Mouse (Mus musculus) granulocyte monocyte progenitor cell, adult 5-6 weeks (primary cell): Measurements from ENCODE around the gene Rcor1. TPM values are rescaled to one million over a fixed set of nuclear protein-coding genes. Genes with fewer than 3 reads are reported as not detected.
A peak's percentile ranks its signal among the peaks of the same experiment; 100 is the strongest.
"Not testable (repeated sequence)": the region's sequence is repeated elsewhere in the genome, so short reads cannot be mapped to it uniquely, and the experiment has no call there.

Experiments
- ATAC-seq: replicated peaks from 2 replicates; pipeline ENCODE4 v1.8.0; 2016; ENCODE audit warnings: mild to moderate bottlenecking, moderate TSS enrichment, inconsistent platforms; ENCODE audit not compliant: poor library complexity, severe bottlenecking
- total RNA-seq, 2 experiments: library from RNA; stranded (forward) in 1 of 2; stranded (reverse) in 1 of 2; fragments of 200-712, 200-1000 nt in 1 of 2; fragments of >200 nt in 1 of 2; fragmentation: Nextera tagmentation in 1 of 2; gene quantifications; 2 replicates each; pipeline ENCODE4 v1.2.3; 2014 to 2017

Rcor1 gene
- total RNA-seq, 2 experiments from 2014 or later = 29.1 to 44.3 TPM

DNA sequence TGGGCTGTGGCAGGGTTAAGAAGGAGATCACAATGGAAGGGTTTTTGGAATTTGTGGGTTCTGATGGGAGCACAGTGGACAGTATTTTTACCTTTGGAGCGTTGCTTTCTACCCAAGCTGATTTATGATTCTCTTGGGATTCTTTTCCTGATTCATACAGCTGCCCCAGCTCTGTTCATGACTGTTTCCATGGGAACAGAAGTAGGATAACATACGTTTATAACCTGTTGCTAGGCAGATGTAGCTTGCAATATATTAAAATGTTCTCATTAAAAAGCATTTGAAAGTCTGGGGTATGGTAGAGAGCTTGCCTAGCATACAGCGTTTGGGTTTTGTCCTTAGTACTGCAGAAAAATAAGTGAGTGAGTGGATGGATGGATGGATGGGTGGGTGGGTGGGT is 25.1 kb downstream of the Rcor1 start:
- no peak for ATAC-seq

DNA sequence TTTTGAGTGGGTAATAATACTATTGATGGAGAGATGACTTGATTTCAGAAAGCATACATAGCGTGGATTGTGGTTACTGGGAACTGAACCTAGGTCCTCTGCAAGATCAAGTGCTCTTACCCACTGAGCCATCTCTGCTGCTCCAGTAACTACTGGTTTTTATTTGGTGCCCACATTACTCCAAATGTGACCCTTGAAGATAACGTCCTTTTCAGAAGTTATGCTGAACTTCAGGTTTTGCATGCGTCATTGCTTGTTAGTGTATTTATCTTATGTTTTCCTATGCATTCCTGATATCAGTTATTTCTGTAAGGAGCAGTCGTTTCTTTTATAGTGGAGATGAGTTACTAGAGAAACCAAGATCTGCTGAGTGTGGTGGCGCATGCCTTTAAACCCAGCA is 26.2 kb downstream of the Rcor1 start:
- ATAC-seq = no peak

DNA sequence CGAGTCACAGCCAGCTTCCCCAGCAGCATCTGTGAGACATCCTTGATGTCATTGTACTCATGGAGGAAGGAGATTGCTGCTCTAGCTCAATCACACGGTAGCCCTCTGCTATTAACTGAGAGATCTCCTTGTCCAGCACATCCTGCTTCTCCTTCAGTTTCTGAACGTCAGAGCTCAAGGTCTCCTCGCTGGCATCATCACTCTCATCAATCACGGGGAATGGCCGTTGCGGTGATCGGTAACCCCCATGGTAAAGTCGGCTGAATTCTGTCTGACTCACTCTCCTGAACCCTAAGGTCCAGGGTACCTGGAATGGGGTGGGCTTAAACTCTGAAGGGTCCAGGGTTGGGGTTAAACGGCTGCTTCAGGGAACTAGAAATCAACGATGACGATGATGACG is 28.7 kb downstream of the Rcor1 start:
- no peak for ATAC-seq

DNA sequence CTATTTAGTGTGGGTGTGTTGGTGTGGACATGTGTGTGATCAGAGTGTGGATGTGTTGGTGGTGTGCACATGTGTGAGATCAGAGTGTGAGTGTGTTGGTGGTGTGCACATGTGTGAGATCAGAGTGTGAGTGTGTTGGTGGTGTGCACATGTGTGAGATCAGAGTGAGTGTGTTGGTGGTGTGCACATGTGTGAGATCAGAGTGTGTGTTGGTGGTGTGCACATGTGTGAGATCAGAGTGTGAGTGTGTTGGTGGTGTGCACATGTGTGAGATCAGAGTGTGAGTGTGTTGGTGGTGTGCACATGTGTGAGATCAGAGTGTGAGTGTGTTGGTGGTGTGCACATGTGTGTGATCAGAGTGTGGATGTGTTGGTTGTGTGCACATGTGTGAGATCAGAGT is 30.1 kb downstream of the Rcor1 start:
- not testable (repeated sequence) for ATAC-seq

DNA sequence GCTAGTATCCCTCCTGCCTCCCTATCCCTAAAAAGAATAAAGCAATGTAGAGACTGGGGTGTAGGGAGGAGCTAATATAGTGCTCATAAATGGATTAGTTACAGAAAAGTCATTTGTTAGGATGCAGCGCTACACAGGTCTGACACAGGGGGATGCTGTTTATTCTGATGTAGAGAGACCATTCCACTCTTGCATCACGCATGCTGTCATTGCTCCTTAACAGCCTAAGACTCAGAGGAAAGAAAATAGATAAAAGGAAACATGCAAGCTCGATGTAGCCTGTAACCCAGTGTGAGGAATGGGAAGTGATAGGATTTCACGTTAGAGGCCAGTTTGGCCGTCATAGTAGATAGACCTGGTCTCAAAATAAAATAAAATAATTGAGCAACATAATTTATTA is 31.9 kb downstream of the Rcor1 start:
- peak; percentile 66 for ATAC-seq

DNA sequence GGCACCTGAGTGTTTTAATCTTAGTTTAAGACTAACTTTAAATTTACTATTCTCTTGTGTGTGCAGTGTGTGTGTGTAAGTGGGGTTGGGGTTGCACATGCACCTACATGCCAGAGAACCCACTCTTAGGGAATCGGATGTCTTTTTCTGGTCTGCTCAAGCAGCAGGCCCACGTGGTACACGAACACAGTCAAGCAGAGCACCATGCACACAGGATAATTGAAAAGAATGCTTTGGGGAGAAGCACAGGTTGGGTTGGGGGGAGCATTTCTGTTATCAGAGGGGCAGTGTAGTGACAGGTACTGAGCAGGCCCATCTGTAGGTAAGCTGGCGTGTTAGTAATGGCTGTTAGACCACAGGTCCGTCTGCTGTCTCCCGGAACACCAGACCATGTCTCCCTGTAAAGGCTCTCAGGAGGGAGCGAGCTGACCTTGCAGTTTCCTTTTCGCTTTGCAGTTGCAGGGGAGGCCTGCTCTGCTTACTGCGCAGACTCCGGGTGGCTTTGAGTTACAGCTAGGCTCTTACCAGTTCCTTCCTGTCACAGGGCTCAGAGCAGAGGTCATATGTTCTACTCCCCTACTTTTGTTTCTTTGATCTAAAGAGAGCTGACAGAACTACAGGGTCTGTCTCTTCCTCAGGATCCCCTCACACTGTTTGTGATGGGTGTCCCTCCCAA is 32.5 kb downstream of the Rcor1 start:
- ATAC-seq = peak; percentile 82

DNA sequence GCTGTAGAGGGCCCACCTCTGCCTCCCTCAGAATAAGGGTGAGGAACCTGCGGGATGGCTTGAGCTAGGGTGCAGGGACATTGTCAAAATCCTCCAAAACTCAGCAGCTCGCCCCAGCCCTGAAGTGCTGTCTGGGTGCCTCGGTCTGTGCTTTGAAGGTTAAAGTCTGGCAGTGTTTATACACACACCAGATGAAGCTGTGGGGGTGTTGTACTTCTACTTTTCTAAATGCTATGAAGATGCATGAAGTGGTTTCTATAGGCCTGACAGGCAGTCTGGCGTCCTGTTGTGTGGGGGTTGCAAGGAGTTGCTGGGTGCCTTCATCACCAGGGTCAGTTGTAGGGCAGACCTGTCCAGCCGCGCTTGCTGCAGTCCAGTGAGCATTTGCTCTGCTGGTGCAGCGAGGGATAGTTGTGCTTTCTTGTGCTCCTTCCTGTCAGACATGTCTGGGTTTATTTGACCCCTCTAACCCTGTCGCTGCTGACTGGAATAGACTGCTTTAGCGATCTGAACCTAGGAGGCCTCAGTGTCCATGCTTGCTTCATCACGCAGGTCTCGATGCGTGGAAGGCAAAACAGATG is 37.3 kb downstream of the Rcor1 start:
- ATAC-seq = no peak

DNA sequence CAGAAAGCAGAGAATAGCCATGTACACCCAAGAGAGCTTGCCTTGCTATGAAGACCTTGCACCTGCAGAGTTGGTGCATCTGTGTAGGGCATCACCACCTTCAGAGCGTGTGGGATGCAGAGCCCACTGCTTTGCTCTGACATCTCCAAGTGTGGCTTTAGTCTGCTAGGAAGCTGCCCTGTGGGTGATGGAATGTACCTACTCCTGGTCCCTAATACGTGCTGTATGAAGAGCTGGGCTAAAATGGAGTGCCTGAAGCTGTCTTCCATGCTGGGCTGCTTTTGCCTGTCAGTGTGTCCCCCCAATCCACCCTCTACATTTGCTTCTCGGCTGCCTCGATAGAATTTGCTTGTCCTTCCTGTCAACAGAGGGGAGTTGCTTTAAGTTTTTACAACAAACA is 46.4 kb downstream of the Rcor1 start:
- no peak for ATAC-seq

DNA sequence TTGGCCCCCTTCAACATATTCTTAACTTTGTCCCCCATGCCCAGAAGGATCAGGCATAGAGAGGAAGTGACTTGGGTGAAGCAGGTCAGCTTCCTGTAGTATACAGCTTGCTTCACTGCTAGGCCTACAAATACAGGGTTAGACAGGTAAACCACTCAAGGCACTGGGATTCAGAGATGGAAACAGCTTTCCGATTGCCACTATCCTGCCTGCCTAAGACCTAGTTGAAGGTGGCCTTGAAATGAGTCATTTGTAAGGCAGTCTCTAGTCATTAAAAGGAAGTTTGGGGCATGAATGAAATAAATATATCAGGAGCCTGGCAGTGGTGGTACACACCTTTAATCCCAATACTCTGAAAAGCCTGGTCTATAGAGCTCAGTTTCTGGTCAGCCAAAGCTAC is 47.9 kb downstream of the Rcor1 start:
- ATAC-seq = no peak

DNA sequence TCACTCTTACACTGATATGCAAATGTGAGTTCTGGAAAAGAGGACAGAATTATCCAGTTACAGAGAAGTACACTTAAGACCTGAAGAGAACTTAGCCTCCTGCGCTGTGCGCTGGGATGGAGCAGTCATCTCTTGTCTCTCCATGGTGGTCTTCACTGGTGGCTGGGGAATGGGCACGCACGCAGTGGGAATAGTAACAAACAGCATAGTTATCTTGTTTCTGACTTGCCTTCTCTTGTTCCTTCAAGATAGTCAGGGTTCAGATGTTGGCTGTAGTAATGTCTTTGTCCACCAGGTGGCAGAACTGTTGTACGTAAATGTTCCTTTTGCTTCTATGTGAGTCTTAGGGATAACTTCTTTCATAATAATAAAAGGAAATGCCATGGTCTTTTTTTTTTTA is 49.0 kb downstream of the Rcor1 start:
- ATAC-seq = peak; percentile 82

DNA sequence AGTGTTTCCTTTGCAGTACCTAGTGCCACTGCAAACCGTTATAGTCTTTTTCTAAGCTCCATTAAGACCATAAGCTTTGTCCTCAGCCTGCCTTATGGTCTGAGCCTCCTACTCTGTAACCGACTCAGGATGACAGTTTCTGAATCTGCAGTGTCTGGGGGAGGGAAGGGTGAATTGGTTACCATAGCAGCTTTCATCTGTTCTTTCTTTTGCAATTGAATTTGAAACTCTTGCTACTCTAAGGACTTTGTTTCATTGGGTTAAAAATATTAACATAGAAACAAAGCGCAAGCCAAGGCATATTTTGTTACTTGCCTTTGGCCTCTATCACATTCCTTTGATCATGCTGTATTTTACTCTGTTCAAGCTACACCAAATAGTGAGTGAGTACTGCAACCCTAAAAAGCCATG is 49.6 kb downstream of the Rcor1 start:
- ATAC-seq = no peak

DNA sequence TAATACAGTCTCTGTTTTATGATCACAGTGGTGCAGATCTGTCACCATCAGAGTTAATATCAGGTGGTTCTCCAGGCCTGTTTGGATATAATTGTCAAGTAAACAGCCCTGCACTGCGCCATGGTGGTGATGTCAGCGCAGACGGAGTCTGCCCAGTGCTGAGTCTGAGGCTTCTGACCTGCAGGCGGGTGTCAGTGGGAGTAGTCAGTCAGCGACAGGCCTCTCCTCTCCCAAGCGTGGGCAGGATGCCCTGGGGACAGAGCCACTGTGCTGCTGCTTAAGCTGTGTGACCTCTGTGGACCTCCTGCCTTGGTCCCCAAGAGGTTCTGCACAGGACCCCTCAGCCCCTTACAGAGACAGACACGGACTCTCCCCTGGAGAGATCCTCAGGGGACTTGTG is 50.0 kb downstream of the Rcor1 start:
- no peak for ATAC-seq

DNA sequence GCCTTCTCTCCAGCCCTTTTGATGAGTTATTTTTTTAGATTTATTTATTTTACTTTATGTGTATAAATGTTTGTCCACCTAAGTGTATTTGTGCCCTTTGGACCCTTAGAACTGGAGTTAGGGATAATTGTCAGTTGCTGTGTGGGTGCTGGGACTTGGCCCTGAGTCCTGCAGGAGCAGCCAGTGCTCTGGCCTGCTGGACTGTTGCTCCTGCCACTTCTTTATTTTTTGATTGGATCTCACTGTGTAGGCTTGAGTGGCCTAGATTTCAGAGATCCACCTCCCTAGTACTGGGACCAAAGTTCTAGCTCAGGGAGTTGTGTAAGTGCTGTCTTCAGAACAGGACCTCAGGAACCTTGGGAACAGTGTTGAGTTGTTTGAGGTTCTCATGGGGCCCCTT is 51.6 kb downstream of the Rcor1 start:
- no peak for ATAC-seq

DNA sequence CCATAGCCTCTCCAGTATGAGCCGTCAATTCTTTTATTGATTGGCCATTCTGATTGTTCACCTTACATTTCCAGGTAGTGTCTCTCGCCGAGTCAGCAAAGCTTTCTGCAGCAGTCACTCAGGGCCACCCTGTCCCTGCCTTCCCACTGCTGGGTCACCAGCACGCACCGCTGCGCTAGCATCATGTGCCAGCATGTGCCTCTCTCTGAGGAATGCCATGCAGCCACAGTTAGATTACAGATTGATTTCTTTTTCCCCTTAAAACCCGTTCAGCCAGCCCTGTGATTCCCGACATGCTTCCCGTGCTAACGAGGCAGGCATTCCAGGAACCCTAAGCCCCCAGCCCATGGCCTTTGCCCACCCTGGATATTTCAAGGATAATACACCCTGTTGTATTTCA is 52.8 kb downstream of the Rcor1 start:
- no peak for ATAC-seq

DNA sequence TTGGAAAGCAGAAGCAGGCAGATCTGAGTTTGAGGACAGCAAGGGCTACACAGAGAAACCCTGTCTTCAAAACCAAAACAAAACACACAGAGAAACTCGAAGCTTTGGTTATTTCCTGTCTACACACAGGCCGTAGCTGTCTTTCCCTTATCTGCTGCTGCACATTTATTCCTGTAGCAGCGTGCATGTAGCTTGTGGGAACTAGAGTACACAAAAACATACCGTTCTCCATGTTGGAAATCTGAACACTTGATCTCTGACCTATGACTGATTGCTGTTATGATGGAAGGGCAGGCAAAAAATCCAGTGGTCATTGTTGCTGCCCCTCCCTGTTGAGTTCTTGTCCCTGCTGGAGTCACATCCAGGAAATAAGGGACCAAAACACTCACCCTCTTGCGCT is 54.9 kb downstream of the Rcor1 start:
- ATAC-seq = no peak

DNA sequence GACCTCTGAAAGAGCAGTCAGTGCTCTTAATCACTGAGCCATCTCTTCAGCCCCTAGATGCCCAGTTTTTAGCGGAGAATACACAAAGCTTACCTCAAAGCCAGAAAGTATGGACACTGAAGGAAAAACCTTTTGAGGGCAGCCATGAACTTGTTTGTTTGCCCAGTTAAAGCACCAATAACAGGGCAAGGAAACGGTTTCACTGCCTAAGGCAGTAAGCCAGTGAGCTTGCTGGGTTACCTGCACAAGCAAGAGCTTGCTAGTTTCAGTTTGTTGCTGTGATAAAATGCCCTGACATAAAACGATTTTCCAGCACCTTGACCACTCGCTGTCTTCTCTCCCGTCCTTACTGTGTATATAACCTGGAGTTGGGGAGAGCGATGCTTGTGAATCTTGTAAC is 55.9 kb downstream of the Rcor1 start:
- no peak for ATAC-seq

DNA sequence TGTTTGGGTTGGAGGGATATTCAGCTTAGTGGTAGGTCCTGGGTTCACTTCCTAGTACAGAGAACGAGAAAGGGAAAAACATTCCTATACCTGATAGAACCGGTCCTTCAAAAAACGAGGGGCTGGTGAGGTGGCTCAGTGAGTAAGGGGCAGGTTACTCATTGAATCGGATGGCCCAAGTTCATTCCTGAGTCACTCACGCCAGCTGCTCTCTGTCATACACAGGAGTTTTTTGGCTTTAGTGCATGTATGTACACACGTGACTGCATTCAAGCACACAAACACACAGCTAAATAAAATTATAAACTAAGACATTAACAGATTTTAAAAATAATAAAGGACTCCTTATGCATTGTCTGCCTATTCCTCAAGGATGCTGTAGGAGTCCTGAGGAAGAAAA is 57.1 kb downstream of the Rcor1 start:
- no peak for ATAC-seq

DNA sequence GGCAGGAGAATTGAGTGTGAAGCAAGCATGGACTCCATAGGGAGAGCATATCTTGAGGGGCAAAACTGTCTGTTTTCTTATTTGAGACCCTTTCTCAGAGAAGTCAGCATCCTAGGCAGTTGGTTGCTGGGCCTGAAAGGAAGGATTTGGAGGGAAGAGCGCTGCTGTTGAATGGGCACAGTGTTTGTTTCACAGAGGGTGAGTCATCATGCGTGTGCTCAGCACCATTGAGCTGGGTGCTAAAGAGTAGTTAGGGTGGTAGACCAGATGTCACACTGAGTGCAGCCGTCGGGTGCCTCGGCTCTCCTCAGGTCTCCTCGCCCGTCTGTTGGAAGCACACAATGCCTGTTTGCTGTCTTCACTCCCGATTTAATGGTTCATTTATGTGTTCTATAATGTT is 57.9 kb downstream of the Rcor1 start:
- no peak for ATAC-seq

DNA sequence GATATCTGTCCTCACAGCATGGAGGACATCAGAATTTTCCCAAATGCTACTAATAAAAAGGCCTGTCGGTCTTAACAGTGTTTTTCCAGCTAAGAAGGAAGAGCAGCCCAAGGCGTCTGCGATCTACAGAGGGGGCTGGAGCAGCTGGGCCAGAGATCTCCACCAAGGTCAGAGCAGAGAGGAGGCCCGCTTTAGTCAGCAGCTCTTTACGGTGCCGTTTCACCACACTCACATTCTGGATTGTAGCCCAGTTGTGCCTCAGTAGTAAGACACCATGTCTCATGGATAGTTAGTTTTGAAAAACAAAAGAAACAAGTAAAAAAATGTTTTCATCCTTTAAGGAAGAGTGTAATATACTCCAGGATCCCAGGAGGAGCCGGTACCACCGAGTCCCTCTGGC is 72.0 kb downstream of the Rcor1 start:
- ATAC-seq = no peak

DNA sequence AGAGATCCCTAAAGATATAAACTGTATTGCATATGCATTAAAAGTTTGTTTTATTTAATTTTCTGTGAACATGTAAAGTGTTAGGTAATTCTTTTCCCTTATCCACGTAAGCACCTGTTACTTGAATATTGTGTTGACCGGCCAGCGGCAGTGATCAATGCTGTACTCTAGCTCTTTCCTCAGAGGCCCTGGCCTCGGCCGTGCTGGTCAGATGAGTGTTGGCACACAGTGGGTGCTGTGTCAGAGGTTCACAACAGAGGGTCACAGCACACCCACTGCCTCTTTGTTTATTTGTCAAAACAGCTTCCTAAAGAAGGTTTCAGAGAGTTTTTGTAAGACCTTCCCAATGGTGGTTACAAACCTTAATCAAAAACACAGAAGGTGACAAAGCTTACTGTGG is 75.4 kb downstream of the Rcor1 start:
- ATAC-seq = no peak

DNA sequence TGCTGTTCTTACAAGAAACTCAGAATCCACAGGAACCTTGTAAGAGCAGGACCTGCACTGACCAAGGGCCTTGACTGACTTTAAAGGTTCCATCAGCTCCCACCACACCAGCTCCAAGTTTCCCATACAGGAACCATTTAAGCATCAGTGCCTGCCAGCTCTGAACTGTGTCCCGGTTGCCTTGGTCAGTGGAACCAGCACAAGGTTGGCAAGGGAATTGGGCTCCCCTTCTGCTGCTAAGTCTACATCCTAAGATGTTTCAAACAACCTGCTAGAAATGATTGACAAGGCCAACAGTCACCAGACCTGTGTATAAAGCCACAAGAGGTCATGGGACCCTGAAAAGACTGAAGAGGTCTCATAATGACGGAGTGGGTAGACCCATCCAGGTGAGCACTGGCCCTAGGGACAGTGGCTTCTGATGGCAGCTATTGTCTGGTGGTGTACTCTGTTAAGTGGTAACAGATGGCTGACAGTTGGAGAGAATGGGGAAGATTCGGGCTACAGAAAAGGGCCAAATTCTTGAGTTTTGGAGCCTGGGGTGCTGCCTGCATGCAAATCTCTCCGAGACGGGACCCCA is 80.4 kb downstream of the Rcor1 start:
- ATAC-seq = no peak

DNA sequence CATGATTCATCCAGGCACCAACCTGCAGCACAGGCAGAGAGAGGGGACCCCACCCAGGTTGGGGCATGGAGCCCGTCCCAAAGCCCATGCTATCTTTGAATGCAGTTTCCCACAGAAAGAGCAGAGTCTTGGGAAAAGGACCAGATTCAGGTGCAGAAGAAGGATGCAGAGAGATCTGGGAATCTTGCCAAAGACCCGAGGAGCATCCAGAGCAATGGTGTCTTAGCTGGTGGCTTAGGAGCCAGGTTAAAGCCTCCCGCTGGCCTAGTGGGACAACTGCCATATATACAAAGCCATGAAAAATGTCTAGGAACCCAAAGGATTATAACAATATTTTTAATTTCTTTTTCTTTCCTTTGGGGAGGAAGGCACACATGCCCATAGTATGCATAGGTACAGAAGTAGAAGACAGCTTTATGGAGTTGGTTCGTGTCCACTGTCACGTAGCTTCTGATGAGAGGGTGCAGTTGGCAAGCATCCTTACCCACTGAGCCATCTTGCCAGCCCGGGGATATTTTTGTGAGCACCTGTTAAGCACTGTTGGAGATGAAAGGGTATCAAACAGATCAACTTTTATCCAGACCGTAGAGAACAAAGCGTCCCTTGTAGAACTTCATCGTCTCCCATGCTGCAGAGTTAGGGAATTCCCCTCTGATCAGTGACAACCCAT is 82.0 kb downstream of the Rcor1 start:
- ATAC-seq = no peak
